Mouse (Mus musculus) embryonic fibroblast, embryonic 13.5 days (primary cell): Measurements from ENCODE around the gene Gp9.

Experiments
- CTCF ChIP-seq: IDR thresholded peaks from 2 replicates; pipeline ENCODE4 v1.5.1; 2011; ENCODE audit warnings: mild to moderate bottlenecking, control low read depth, low read length, moderate library complexity, borderline replicate concordance; ENCODE audit not compliant: insufficient read depth
- POLR2A ChIP-seq: IDR thresholded peaks from 2 replicates; pipeline ENCODE4 v1.6.1; 2011; ENCODE audit warnings: low read depth, mild to moderate bottlenecking, control low read depth, low read length, moderate library complexity

DNA sequence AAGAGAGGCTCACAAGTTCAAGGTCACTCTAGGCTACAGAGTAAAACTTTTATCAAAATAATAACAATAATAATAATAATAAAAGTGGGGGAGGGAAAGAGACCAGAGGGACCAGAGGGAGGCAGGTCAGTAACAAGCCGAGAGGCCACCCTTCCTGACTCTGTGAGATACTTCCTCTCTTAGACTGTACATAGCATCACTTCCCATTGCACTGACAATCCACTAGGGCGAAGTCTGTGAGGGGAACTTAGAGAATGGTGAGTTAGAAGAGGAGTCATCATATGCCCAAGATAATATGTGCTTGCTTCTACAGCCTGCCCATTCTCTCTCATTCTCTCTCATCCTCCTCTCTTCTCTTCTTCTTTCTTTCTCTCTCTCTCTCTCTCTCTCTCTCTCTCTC lies 28.2 kb downstream of the Gp9 start:
- TF ChIP-seq CTCF (no peak), POLR2A (no peak)
